Mouse (Mus musculus) frontal cortex, adult (tissue): ENCODE measurements around the gene Wnt7b.

Experiments
- ATAC-seq: cut with Nextera tagmentation; 2 replicates; pipeline ENCODE4 v1.9.2; 2017; ENCODE audit warnings: mild to moderate bottlenecking, moderate library complexity, mixed read lengths; ENCODE audit not compliant: low TSS enrichment

Gene Wnt7b

GRCm38 (mm10) chr15:85582356-85582910, at the start of gene Wnt7b:
Gene Wnt7b (minus strand): TSS chr15:85582473.
- no peak for ATAC-seq

- ATAC-seq, result no peak
Measured at GRCm38 (mm10) chr15:85631591-85631990, 49.3 kb upstream of the Wnt7b start.

- no peak for ATAC-seq
Measured at GRCm38 (mm10) chr15:85629924-85630545, 47.8 kb upstream of the Wnt7b start.

DNA sequence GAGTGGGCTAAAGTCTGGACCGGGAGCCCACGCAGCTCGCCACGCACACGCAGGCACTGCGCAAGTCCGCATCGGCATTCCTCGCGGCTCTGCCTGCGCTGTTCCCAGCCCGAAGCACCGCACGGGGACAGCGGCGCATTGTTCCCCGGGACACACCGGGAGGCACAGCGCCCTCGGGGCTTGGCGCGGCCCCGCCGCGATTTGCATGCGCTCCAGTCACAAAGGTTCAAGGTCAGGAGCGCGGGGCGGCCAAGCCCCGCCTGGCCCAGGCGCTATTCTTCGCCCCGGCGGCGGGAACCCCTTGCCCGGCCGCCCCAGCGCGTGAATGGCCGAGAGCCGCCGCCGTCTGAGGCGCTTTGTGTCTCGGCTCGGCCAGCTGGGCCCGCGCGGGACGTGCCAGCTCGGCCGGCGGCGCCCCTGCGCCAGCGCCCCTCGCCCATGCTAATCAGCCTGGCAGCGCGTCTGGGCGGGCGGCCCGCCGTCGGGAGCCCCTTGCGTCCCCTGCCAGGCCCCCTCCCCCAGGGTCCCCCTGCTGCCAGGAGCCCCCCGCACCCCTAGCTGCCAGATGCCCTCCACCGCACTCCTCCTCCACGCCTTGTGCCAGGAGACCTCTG, 43.5 kb upstream of the Wnt7b start:
- ATAC-seq, result peak; percentile 89

- ATAC-seq, result no peak
Measured at GRCm38 (mm10) chr15:85622213-85622612, 39.9 kb upstream of the Wnt7b start.

GRCm38 (mm10) chr15:85615537-85616100, 33.3 kb upstream of the Wnt7b start:
- ATAC-seq, result no peak

GRCm38 (mm10) chr15:85615075-85615474, 32.8 kb upstream of the Wnt7b start:
- no peak for ATAC-seq

GRCm38 (mm10) chr15:85613358-85614266, 31.3 kb upstream of the Wnt7b start:
- peak; percentile 62 for ATAC-seq

DNA sequence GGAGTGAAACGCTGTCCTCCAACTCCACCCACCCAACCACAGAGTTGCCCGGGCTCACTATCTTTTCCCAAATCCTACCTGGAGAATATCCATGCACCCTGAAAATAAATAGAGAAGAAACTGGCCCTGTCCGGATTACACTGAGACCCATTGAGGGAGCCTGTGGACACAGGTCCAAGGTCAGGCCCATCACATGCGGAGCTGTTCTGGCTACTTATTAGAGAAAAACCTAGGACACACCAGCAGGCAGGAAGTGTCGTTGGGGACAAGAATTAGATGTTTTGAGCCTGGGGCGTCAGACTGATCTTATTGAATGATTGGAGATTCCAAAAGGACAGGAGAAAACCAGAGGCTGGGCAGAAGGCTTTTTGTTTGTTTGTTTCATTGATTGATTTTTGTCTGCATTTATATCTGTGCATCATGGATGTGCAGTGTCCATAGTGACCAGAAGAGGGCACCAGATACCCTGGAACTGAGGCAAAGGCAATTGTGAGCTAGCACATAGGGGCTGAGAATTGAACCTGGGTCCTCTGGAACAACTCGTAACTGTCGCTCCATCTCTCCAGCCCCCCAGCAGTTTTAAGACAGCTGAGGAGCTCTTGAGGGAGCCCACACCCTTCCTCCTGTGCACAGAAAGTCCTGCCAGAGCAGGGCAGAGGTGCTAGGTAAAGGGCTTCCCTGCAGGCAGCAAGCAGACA, 30.5 kb upstream of the Wnt7b start:
- no peak for ATAC-seq

GRCm38 (mm10) chr15:85611701-85612520, 29.6 kb upstream of the Wnt7b start:
- ATAC-seq, result no peak

DNA sequence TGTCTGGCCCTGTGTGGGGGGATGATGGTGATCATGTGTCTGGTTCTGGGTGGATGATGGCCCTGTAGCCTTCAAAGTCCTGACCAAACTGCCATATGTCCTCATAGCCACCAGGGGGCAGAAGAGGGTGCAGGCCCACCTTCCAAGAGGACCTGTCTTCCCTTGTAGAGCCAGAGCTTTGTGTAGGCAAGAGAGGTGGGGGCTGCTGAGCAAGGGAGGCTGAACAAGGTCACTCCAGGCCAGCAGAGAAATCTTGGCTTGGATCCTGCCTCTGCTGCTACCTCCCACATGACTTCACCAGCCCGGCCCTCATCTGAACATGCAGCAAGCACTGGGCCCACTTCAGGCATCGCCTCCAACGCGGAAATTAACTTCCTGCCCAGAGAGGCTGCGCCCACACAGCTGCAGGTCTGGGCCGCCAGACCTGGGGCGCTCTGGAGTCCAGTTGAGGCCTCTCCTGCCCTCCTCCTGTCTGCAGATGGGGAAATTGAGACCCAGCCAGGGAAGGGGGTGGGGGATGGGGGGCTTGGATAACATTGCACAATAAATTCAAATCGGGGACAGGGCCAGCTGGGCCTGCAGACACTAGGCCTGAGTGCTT, 28.4 kb upstream of the Wnt7b start:
- peak; percentile 69 for ATAC-seq

DNA sequence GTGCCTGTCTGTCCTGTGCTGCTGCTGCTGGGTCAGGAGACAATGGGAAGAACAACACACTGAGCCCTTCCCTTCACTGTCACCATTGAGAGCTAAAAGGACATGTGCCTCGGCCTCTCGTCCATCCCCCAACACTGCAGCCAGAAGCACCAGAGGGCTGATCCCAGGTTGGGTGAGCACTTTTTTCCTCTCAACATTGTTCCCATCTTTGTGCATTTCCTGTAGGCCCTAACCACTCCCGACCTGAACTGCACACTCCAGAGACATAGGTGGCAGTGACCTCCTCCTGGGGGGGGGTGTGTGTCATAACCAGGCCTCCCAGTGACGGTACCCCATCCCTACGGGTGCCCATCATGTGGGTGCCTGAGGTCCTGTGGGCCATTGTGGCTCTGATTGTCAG, 27.8 kb upstream of the Wnt7b start:
- ATAC-seq, result no peak

DNA sequence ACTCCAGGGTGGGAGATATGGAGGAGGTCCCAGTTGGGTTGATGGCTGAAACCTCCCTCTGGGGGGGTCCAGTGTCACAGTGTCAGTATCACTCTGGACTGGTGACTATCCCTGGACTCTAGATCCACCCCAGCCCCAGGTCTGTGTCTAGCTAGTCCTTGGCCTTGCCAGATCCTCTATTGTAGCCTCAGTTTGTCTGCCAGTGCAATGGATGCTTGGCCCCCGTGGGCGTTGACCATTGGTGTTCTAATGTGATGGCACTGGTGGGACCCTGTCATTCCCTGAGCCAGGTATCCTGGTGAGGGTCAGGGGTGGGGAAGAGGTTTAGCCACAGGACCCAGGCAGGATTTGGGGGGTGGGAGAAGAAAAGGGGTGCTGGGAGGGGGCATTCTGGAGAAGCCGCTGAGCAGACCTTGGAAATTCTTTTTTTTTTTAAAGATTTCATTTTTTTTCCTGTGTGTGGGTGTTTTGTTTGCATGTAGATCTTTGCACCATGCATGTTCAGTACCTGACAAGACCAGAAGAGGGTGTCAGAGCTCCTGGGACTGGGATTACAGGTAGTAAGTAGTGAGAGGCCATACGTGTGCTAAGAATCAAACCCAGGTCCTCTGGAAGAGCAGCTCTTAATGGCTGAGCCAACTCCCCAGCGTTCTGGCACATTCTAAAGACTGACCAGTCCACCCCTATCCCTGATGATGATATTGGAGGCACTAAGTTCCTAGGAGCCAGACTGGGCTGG, 27.2 kb upstream of the Wnt7b start:
- no peak for ATAC-seq

DNA sequence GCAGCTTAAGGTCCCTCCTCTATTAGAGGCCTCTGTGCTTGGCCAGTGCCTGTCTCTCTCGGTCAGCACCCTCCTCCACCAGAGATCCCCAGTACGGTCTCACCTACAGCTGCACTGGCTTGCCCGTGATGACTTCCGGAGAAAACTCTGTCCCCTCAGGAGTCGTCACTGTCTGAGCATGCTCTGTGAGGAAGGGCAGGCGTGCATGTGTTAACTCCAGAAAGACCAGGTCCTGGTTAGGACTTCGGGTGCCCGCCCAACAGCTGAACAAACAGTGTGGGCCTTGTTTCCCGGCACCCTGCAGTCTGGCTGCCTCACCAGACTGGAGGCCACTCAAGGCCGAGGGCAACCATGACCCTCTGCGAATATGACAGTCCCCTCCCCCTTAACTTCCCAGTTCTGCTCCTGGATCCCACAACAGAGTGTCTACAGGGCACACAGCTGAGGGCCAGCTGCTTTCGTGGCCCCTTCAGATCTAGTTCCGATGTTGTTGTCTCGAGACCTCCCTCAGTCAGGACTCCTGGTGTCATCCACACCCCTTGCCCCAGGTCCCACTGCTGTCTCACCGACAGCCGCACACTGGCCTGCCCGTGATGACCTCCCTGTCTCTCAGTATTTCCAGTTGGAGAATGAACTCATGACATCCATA, 23.8 kb upstream of the Wnt7b start:
- ATAC-seq, result peak; percentile 18; the same call in 1 of the 2 replicates

DNA sequence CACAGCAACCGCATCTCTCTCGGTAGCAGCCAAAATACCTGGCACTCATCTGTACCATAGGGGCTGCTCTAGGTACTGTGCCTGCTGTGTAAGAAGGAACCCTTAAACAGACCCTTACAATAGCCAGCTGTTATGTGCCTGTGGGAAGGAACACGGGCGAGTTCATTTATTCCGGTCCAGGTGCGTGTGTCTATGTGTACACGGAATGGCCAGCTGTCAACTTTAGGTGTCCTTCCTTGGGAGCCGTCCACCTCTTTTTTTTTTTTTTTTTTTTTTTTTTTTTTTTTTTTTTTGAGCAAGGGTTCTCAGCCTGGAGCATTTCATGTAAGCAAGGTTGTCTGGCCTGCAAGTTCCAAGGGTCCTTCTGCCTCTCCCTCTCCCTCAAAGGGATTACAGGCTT, 22.7 kb upstream of the Wnt7b start:
- ATAC-seq, result no peak

DNA sequence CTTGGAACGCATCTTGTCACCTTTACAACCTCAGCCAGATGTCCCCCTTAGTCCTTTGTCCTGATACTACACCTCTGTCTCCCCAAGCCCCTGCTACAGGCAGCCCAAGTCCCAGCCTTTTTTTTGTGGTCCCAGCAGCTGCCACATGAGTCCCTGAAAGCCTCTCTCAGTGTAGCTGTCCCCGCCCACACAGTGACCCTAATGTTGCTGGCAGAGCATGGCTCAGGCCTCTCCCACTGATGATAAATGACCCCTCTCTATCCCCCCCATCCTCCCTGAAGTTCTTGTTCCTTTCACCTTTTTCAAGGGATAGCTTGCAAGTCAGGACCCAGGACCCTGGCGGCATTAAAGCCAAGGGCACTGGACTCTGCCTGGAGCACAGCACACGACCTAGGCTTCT, 22.2 kb upstream of the Wnt7b start:
- no peak for ATAC-seq

- no peak for ATAC-seq
Measured at GRCm38 (mm10) chr15:85603422-85603821, 21.1 kb upstream of the Wnt7b start.

DNA sequence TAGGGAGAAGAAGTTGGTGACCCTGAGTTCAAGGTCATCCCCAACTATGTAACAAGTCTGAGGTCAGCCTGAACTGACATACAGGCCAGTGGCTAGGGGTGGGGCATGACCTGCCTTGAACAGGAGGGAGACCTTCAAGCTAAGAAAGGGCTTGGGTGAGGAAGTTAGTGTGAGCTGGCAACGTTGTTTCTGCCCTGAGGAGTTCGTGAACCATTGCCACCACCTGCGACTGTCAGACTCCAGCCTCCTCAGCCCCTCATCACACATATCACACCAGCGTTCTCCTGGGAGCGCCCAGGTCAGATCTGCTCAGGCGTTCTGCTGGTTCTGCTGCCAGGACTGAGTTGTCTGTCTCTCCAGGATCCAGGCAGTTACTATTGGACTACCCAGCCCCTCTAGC, 20.5 kb upstream of the Wnt7b start:
- ATAC-seq, result no peak

GRCm38 (mm10) chr15:85602021-85602420, 19.7 kb upstream of the Wnt7b start:
- ATAC-seq, result no peak
